ENCODE assay signal across 8 mouse cellular contexts in the genomic region with DNA sequence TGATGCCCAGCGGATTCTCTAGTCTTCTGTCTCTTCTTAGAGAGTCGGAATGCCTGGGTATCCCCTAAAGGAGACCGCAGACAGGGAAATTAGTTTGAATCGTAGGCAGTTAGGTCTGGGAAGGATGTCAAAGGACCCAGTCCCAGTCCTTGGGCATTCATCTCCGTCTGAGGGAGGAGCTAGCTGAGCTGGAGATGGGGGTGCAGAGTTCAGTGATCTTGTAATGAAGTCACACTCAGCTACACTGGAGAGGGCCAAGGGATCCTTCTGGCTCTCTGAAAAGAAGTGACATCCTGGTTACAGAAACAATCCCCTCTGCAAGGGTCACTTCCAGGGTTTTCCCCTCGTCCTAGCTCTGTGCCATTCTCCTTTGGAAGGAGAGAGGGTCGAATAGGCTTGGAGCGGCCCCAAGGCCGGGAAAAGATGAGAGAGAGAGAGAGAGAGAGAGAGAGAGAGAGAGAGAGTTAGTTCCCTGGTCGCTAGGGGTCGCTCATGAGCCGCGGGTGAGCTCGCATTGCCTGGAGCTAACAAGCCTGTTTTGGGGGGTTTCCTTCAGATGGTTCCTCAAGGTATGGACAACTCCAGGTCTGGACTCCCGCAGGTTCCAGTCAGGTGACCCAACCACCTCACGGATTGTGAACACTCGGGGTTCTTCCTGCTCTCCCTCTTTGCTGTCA. TPM values are rescaled to one million over a fixed set of nuclear protein-coding genes. Genes with fewer than 3 reads are reported as not detected.
A peak's percentile ranks its signal among the peaks of the same experiment; 100 is the strongest.
DNase-seq lines count a peak whose midpoint lies in the region; ATAC-seq lines count a peak whose summit lies in the region.

No protein-coding gene starts in this region.

- no peak overlapping the region for H3K9ac ChIP-seq in intestine, embryonic 16.5 days (ENCODE audit: low read depth, low read length)
- peak overlapping the region; percentile 58; the same call in 1 of the 2 replicates for H3K9ac ChIP-seq in midbrain, embryonic 11.5 days (ENCODE audit: low read length)

- H3K27me3 ChIP-seq in intestine, embryonic 16.5 days (replicated peaks; ENCODE audit: control insufficient read depth, insufficient read depth, low read length): peaks cover 6% of the 10 kb centered on the region
- H3K27me3 ChIP-seq in limb, embryonic 10.5 days (ENCODE audit: low read depth, poor library complexity, severe bottlenecking): peaks cover 52% of the 10 kb centered on the region
- H3K27me3 ChIP-seq in midbrain, embryonic 11.5 days (ENCODE audit: control insufficient read depth, insufficient read depth, low read length): peaks cover 10% of the 10 kb centered on the region

- peak; percentile 47 for ATAC-seq in intestine, embryonic 16.5 days
- peak; percentile 5; the same call in 1 of the 2 replicates for ATAC-seq in midbrain, embryonic 11.5 days (ENCODE audit: low FRiP score)

- H3K27ac ChIP-seq in intestine, embryonic 16.5 days (ENCODE audit: low read length): no peak overlapping the region
- no peak overlapping the region for H3K27ac ChIP-seq in limb, embryonic 10.5 days
- no peak overlapping the region for H3K27ac ChIP-seq in midbrain, embryonic 11.5 days (ENCODE audit: low read depth, low read length)

- peaks cover 7% of the 10 kb centered on the region; the same call in 1 of the 2 replicates for H3K4me1 ChIP-seq in intestine, embryonic 16.5 days (ENCODE audit: control insufficient read depth, insufficient read depth, low read length)
- H3K4me1 ChIP-seq in limb, embryonic 10.5 days: peaks cover 21% of the 10 kb centered on the region
- H3K4me1 ChIP-seq in midbrain, embryonic 11.5 days (ENCODE audit: control insufficient read depth, insufficient read depth, low read length): peaks cover 19% of the 10 kb centered on the region

- 11% methylated on average over 17 of the region's 17 CpGs for WGBS in intestine, embryonic 16.5 days
- 11% methylated on average over 17 of the region's 17 CpGs for WGBS in limb, embryonic 10.5 days
- 10% methylated on average over 17 of the region's 17 CpGs for WGBS in midbrain, embryonic 11.5 days

- no peak overlapping the region for H3K4me3 ChIP-seq in intestine, embryonic 16.5 days (ENCODE audit: low read length)
- H3K4me3 ChIP-seq in limb, embryonic 10.5 days: peak overlapping the region; percentile 73
- peak overlapping the region; percentile 66 for H3K4me3 ChIP-seq in midbrain, embryonic 11.5 days (ENCODE audit: low read depth, low read length)

- peak overlapping the region; percentile 85; the same call in 1 of the 2 replicates for H3K4me2 ChIP-seq in intestine, embryonic 16.5 days (ENCODE audit: low read depth, low read length)
- H3K4me2 ChIP-seq in midbrain, embryonic 11.5 days: peak overlapping the region; percentile 50

- H3K36me3 ChIP-seq in intestine, embryonic 16.5 days (ENCODE audit: control insufficient read depth, insufficient read depth, low read length): no peaks in the 10 kb centered on the region
- no peaks in the 10 kb centered on the region for H3K36me3 ChIP-seq in limb, embryonic 10.5 days
- H3K36me3 ChIP-seq in midbrain, embryonic 11.5 days (ENCODE audit: control insufficient read depth, insufficient read depth, low read length): no peaks in the 10 kb centered on the region

- H3K9me3 ChIP-seq in intestine, embryonic 16.5 days (ENCODE audit: control insufficient read depth, low read length): peaks cover 4% of the 10 kb centered on the region; the same call in 1 of the 2 replicates
- no peaks in the 10 kb centered on the region for H3K9me3 ChIP-seq in limb, embryonic 10.5 days (replicated peaks)
- H3K9me3 ChIP-seq in midbrain, embryonic 11.5 days (ENCODE audit: control insufficient read depth, low read length): no peaks in the 10 kb centered on the region

- peak; percentile 19 for DNase-seq in ovary, postnatal 10 days (ENCODE audit: low spot score)
- DNase-seq in ovary, adult 18-20 months (ENCODE audit: low spot score): no peak
- DNase-seq in cerebellum, adult 8-10 months: peak; percentile 85
- DNase-seq in frontal cortex, postnatal 14 days (ENCODE audit: low spot score in 2 of 2): peak; percentile 54 to 72
- DNase-seq in limb, embryonic 10.5 days (ENCODE audit: low spot score): peak; percentile 83
- DNase-seq in midbrain, embryonic 11.5 days (ENCODE audit: low spot score, missing footprints): peak; percentile 95
- peak; percentile 39 to 76 for DNase-seq in spleen, adult 18-20 months

RNA-seq across cellular contexts. Expression of gene Slc12a5, which starts 1.0 kb away (rescaled TPM):
- 0.23 and 0.32 TPM in 2 replicates for polyA plus RNA-seq in intestine, embryonic 16.5 days (2015; fragmentation: Nextera tagmentation; extraction: Ambion mirVana)
- polyA plus RNA-seq in limb, embryonic 10.5 days (2016; fragmentation: Nextera tagmentation; extraction: Ambion mirVana): 0.83 and 1.0 TPM in 2 replicates
- polyA plus RNA-seq in midbrain, embryonic 11.5 days (2014; fragmentation: Nextera tagmentation; extraction: Ambion mirVana): 2.8 and 3.0 TPM in 2 replicates

RNA-seq across cellular contexts. Expression of gene Mmp9, which starts 21.1 kb away (rescaled TPM):
- polyA plus RNA-seq in intestine, embryonic 16.5 days (2015; fragmentation: Nextera tagmentation; extraction: Ambion mirVana): 7.6 and 9.3 TPM in 2 replicates
- polyA plus RNA-seq in limb, embryonic 10.5 days (2016; fragmentation: Nextera tagmentation; extraction: Ambion mirVana): 0.31 and 0.33 TPM in 2 replicates
- 1.9 and 2.0 TPM in 2 replicates for polyA plus RNA-seq in midbrain, embryonic 11.5 days (2014; fragmentation: Nextera tagmentation; extraction: Ambion mirVana)

RNA-seq across cellular contexts. Expression of gene Zfp335, which starts 50.1 kb away (rescaled TPM):
- 9.6 and 10.5 TPM in 2 replicates for polyA plus RNA-seq in intestine, embryonic 16.5 days (2015; fragmentation: Nextera tagmentation; extraction: Ambion mirVana)
- polyA plus RNA-seq in limb, embryonic 10.5 days (2016; fragmentation: Nextera tagmentation; extraction: Ambion mirVana): 18.0 and 21.3 TPM in 2 replicates
- 8.2 and 8.8 TPM in 2 replicates for polyA plus RNA-seq in midbrain, embryonic 11.5 days (2014; fragmentation: Nextera tagmentation; extraction: Ambion mirVana)
